Mouse (Mus musculus) natural killer cell, adult 2 months (primary cell): ENCODE results near the gene Gm4767.
"Not testable (repeated sequence)": the region's sequence is repeated elsewhere in the genome, so short reads cannot be mapped to it uniquely, and the experiment has no call there.

ENCODE experiments used
- DNase-seq, 2 experiments: peaks; one replicate each; pipeline ENCODE4 v3.0.0; 2022; ENCODE audit warnings: low spot score in 2 of 2

Gm4767 gene

GRCm38 (mm10) chr10:81811899-81812298, at the start of gene Gm4767:
Gene Gm4767 (plus strand): TSS chr10:81812186.
- not testable (repeated sequence) for DNase-seq

GRCm38 (mm10) chr10:81770506-81771403, 41.2 kb upstream of the Gm4767 start, which contains the start of gene Gm3055:
Gene Gm3055 (minus strand): TSS chr10:81771161.
- not testable (repeated sequence) for DNase-seq

DNA sequence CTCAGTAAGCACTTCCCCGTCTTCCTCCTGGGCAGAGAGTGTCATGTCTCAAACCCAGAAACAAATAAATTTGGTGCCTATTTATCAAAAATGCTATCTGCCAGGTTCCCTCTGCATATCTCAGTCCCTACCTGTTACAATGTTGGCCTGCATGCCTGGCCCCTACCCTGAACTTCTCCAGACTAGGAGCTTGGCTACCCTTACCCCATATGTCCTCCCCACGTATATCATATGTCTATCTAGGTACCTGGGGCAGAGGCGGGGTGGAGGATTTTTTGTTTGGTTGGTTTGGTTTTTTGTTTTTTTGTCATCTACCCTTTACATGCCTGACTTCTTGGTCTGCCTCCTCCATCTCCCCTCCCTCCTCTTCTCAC, 40.6 kb upstream of the Gm4767 start:
- DNase-seq: not testable (repeated sequence)

GRCm38 (mm10) chr10:81846219-81846618, 34.2 kb downstream of the Gm4767 start:
- DNase-seq: not testable (repeated sequence)

DNA sequence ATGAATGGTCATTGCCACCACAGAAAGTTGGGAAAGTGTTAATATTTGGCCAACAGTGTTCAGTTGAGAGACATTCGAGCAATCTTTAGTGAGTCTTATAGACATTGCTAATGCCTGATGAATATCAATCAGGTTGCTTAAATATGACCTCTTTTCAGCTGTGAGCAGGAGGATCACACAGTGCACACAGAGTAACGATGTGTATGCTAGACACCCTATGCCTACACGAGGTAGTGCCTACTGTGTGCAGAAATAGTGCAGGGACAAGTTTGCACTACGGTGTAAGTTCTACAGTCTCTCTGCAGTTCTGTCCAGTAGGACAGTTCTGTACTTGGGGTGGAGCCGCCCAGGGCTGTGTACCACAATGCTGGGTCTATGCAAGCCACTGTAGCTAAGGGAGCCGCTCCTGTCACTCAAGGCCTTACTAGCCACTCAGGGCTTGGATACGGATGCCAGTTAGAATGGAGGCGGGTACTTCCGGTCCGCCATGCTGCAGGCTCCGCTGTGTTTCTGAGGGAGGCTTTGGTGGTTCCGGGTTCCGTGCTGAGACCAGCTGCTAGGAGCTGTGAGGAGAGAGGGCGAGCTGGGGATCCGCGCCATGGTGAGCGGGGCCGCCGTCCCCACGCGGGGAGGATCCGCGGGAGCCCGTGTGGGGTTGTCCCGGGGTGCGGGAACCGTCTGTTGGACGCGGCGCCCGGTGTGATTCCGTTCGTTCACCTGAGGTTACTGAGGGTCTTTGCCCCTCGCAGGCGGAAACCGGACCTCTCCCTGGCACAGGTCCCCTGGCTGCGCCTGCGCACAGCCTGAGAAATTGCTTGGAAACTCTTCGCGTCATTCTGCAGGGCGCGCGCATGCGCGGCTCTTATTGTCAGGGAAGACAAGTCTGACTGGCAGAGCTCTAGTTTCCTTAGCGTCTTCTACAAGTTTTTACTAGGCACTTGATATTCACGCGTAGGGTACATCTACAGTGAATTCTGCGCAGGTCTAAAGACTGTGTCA, 51.7 kb downstream of the Gm4767 start, which contains the start of gene Gm32687:
Gene Gm32687, plus strand, starts transcription at position 526 of the 999 bp plus-strand sequence.
- peak; percentile 0 for DNase-seq
